Mouse (Mus musculus) kidney, embryonic 15.5 days (tissue): ENCODE measurements around the gene Ms4a4c. TPM values are rescaled to one million over a fixed set of nuclear protein-coding genes. Genes with fewer than 3 reads are reported as not detected.
"Not testable (repeated sequence)": the region's sequence is repeated elsewhere in the genome, so short reads cannot be mapped to it uniquely, and the experiment has no call there.

ENCODE experiments used
- ATAC-seq: fragments of 200-750 bp; cut with Nextera tagmentation; replicated peaks from 2 replicates; pipeline ENCODE4 v1.8.0; 2017; ENCODE audit warnings: moderate TSS enrichment; ENCODE audit not compliant: low FRiP score
- H3K27ac ChIP-seq: fragments of 300-500 bp; sonication (generic); 2 replicates; pipeline ENCODE4 v1.5.1; 2015; ENCODE audit warnings: mild to moderate bottlenecking, inconsistent platforms
- H3K27me3 ChIP-seq: fragments of 300-500 bp; sonication (generic); 2 replicates; pipeline ENCODE4 v1.6.1; 2015; ENCODE audit warnings: inconsistent platforms
- H3K36me3 ChIP-seq: fragments of 300-500 bp; sonication (generic); 2 replicates; pipeline ENCODE4 v1.6.1; 2015; ENCODE audit warnings: inconsistent platforms
- H3K4me1 ChIP-seq: fragments of 300-500 bp; sonication (generic); 2 replicates; pipeline ENCODE4 v1.6.1; 2015; ENCODE audit warnings: inconsistent platforms
- H3K4me2 ChIP-seq: fragments of 300-500 bp; sonication (generic); 2 replicates; pipeline ENCODE4 v1.6.1; 2015; ENCODE audit warnings: moderate library complexity, mild to moderate bottlenecking, inconsistent platforms
- H3K4me3 ChIP-seq: fragments of 300-500 bp; sonication (generic); replicated peaks from 2 replicates; pipeline ENCODE4 v1.5.1; 2015; ENCODE audit warnings: mild to moderate bottlenecking, inconsistent platforms
- H3K9ac ChIP-seq: fragments of 300-500 bp; sonication (generic); 2 replicates; pipeline ENCODE4 v1.6.1; 2015; ENCODE audit warnings: mild to moderate bottlenecking, inconsistent platforms
- H3K9me3 ChIP-seq: fragments of 300-500 bp; sonication (generic); replicated peaks from 2 replicates; pipeline ENCODE4 v1.6.1; 2016; ENCODE audit warnings: inconsistent platforms
- WGBS: fragments of 180-500 bp; shearing (Covaris S2); methylation state at CpG from one replicate; pipeline ENCODE4 v1.1.7; 2015; ENCODE audit warnings: mixed read lengths; 5-methylcytosine and 5-hydroxymethylcytosine counted together
- polyA plus RNA-seq: library from polyadenylated mRNA; unstranded; fragments of >200 nt; fragmentation: Nextera tagmentation; extraction: Ambion mirVana; gene quantifications from 2 replicates; pipeline ENCODE4 v1.2.1, GENCODE M21; 2015

Gene Ms4a4c
- polyA plus RNA-seq, 1 experiment from 2014 or later, result 1.1 TPM

DNA sequence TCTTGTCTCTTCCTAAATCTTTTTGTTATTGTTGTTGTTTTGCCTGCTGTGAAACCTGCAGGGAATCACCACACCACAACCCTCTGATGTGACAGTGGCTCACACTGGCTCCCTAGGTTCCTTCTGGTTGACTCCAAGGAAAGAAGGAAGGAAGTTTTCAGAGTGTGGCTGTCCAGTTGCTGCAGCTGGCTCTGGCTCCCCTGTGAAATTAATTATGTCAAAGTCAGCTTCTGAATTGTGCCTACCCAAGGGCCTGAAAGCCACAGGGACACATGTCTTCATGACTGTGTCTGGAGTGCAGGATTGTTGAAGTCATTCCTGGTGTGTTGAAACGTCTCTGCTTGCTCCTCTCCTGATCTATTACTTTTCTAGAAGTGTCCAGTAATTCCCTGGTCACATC, 63.8 kb downstream of the Ms4a4c start:
- not testable (repeated sequence) for ATAC-seq

DNA sequence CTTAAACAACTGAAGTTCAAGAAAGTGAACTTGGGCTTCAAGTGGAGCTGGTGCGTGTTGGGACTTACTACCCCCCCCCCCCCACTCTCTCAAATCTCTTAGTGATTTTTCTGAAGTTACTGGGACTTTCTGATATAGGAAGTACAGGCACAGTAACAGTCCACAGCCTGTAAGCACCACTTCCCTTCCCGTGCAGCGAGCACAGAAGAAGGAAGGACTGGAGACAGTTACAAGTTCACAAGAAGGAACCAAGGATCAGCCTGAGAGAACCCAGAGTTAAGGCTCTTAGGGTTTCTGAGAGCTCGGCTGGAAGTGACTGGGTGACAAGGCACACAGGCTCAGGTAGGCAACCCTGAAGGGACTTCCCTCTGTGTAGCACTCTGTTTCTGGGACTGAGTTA, 64.6 kb downstream of the Ms4a4c start, which contains the start of gene Ms4a6c:
Ms4a6c (plus strand) TSS at position 152 of the 400 bp plus-strand sequence.
- H3K9me3 ChIP-seq, result not testable (repeated sequence)

More for the DNA sequence above, 63.8 kb downstream of the Ms4a4c start:
- not testable (repeated sequence) for H3K4me2 ChIP-seq, H3K4me3 ChIP-seq, H3K27me3 ChIP-seq, H3K4me1 ChIP-seq, H3K9ac ChIP-seq, H3K27ac ChIP-seq, H3K9me3 ChIP-seq, H3K36me3 ChIP-seq
- 62% methylated on average over 1 of the region's 1 CpGs for WGBS

More for the DNA sequence above, 64.6 kb downstream of the Ms4a4c start, which contains the start of gene Ms4a6c:
- not testable (repeated sequence) for H3K4me3 ChIP-seq, H3K27me3 ChIP-seq, H3K36me3 ChIP-seq, ATAC-seq, H3K4me2 ChIP-seq, H3K27ac ChIP-seq, H3K4me1 ChIP-seq, H3K9ac ChIP-seq
- 84% methylated on average over 4 of the region's 4 CpGs for WGBS

Other genes starting within 250 kb of the Ms4a4c start
- not detected in 2 replicates for gene 1700025F22Rik, start 239.4 kb upstream of the Ms4a4c start, polyA plus RNA-seq
- gene Ms4a13, start 208.0 kb upstream of the Ms4a4c start, polyA plus RNA-seq, result not detected in 2 replicates
- 0.09 TPM in 1 of 2 replicates, not detected in the other for gene Ms4a12, start 172.3 kb upstream of the Ms4a4c start, polyA plus RNA-seq
- not detected in 2 replicates for gene Ms4a1, start 138.5 kb upstream of the Ms4a4c start, polyA plus RNA-seq
- not detected in 2 replicates for gene Ms4a5, start 120.9 kb upstream of the Ms4a4c start, polyA plus RNA-seq
- gene Ms4a14, start 90.3 kb upstream of the Ms4a4c start, polyA plus RNA-seq, result 0.06 TPM in 2 replicates
- 5.1 TPM in 2 replicates for gene Ms4a7, start 68.6 kb upstream of the Ms4a4c start, polyA plus RNA-seq
- gene Ms4a4a, start 29.2 kb upstream of the Ms4a4c start, polyA plus RNA-seq, result 3.9 and 6.2 TPM in 2 replicates
- 0.06 TPM in 1 of 2 replicates, not detected in the other for gene Ms4a4b, start 38.8 kb downstream of the Ms4a4c start, polyA plus RNA-seq
- gene Ms4a6c, start 64.6 kb downstream of the Ms4a4c start, polyA plus RNA-seq, result 5.1 and 5.2 TPM in 2 replicates
- gene Gm8369, start 81.2 kb downstream of the Ms4a4c start, polyA plus RNA-seq, result not detected in 2 replicates
- 3.8 TPM in 2 replicates for gene Ms4a6b, start 111.7 kb downstream of the Ms4a4c start, polyA plus RNA-seq
- gene Ms4a4d, start 132.0 kb downstream of the Ms4a4c start, polyA plus RNA-seq, result 0.10 and 0.30 TPM in 2 replicates
- 2.8 and 4.2 TPM in 2 replicates for gene Ms4a6d, start 200.1 kb downstream of the Ms4a4c start, polyA plus RNA-seq
- 1.3 and 2.0 TPM in 2 replicates for gene Ms4a2, start 218.9 kb downstream of the Ms4a4c start, polyA plus RNA-seq
- 0.17 and 0.55 TPM in 2 replicates for gene Ms4a3, start 236.1 kb downstream of the Ms4a4c start, polyA plus RNA-seq